In genomic region chr5:36861084-36861483, GRCm38 (mm10) we compare ENCODE assay signal across 18 mouse cellular contexts. TPM values are rescaled to one million over a fixed set of nuclear protein-coding genes. Genes with fewer than 3 reads are reported as not detected.
DNase-seq lines count a peak whose midpoint lies in the region; ATAC-seq lines count a peak whose summit lies in the region.
"Had no signal": no experiment of that assay in that cellular context is flagged by ENCODE, and none has a peak within 500 bp of the region (broad histone marks: within the 10 kb centered on the region; RNA-seq: fewer than 3 reads in every experiment).

No protein-coding gene starts in this region.

- no peak for ATAC-seq in hindbrain, embryonic 11.5 days (ENCODE audit: low FRiP score)
- no peak for ATAC-seq in hindbrain, embryonic 12.5 days (ENCODE audit: low FRiP score)
- ATAC-seq in midbrain, embryonic 15.5 days (replicated peaks) = no peak
- ATAC-seq: forebrain, embryonic 16.5 days; Patski had no signal

- no peaks in the 10 kb centered on the region for H3K36me3 ChIP-seq in hindbrain, embryonic 11.5 days (ENCODE audit: control insufficient read depth, insufficient read depth, low read length)
- no peaks in the 10 kb centered on the region for H3K36me3 ChIP-seq in hindbrain, embryonic 12.5 days
- H3K36me3 ChIP-seq in midbrain, embryonic 15.5 days (replicated peaks) = no peaks in the 10 kb centered on the region
- H3K36me3 ChIP-seq: embryonic facial prominence, embryonic 13.5 days; kidney, embryonic 15.5 days; neural tube, embryonic 15.5 days had no signal

- no peak overlapping the region for H3K4me3 ChIP-seq in hindbrain, embryonic 11.5 days (ENCODE audit: low read depth, low read length)
- H3K4me3 ChIP-seq in hindbrain, embryonic 12.5 days = no peak overlapping the region
- no peak overlapping the region for H3K4me3 ChIP-seq in midbrain, embryonic 15.5 days
- H3K4me3 ChIP-seq: embryonic facial prominence, embryonic 13.5 days; kidney, embryonic 15.5 days; neural tube, embryonic 15.5 days had no signal

- peak; percentile 20 for DNase-seq in hindbrain, embryonic 11.5 days (ENCODE audit: low spot score)
- DNase-seq in testis, postnatal 14 days (ENCODE audit: low spot score) = peak; percentile 27
- DNase-seq in testis, postnatal 10 days (ENCODE audit: low spot score) = no peak
- peak; percentile 16 for DNase-seq in NIH3T3 (ENCODE audit: low read depth)
- peak; percentile 50 for DNase-seq in retina, postnatal 1 day
- no peak for DNase-seq in adrenal gland, adult 18-20 months (ENCODE audit: low spot score in 2 of 2)
- DNase-seq: adrenal gland, postnatal 14 days; cerebellum, adult 8-10 months; heart, postnatal 4 days; midbrain, embryonic 14.5 days; right cerebral cortex, postnatal 25 days had no signal

- peaks cover 2% of the 10 kb centered on the region for H3K27me3 ChIP-seq in hindbrain, embryonic 11.5 days (ENCODE audit: control insufficient read depth, insufficient read depth, low read length)
- peaks cover 32% of the 10 kb centered on the region for H3K27me3 ChIP-seq in hindbrain, embryonic 12.5 days
- H3K27me3 ChIP-seq in midbrain, embryonic 15.5 days (replicated peaks) = peaks cover 2% of the 10 kb centered on the region

- no peaks in the 10 kb centered on the region for H3K9me3 ChIP-seq in hindbrain, embryonic 11.5 days (ENCODE audit: control insufficient read depth, low read length)
- H3K9me3 ChIP-seq in hindbrain, embryonic 12.5 days (replicated peaks) = no peaks in the 10 kb centered on the region
- H3K9me3 ChIP-seq in midbrain, embryonic 15.5 days = no peaks in the 10 kb centered on the region
- H3K9me3 ChIP-seq: embryonic facial prominence, embryonic 13.5 days; kidney, embryonic 15.5 days; neural tube, embryonic 15.5 days had no signal

- H3K27ac ChIP-seq in hindbrain, embryonic 11.5 days (ENCODE audit: low read depth, low read length) = no peak overlapping the region
- H3K27ac ChIP-seq in hindbrain, embryonic 12.5 days = no peak overlapping the region
- no peak overlapping the region for H3K27ac ChIP-seq in midbrain, embryonic 15.5 days
- H3K27ac ChIP-seq: embryonic facial prominence, embryonic 13.5 days; kidney, embryonic 15.5 days; neural tube, embryonic 15.5 days had no signal

- H3K4me2 ChIP-seq in hindbrain, embryonic 11.5 days (replicated peaks; ENCODE audit: low read depth, low read length) = no peak overlapping the region
- H3K4me2 ChIP-seq in hindbrain, embryonic 12.5 days (replicated peaks) = no peak overlapping the region
- no peak overlapping the region for H3K4me2 ChIP-seq in midbrain, embryonic 15.5 days
- H3K4me2 ChIP-seq: embryonic facial prominence, embryonic 13.5 days; kidney, embryonic 15.5 days; neural tube, embryonic 15.5 days had no signal

- WGBS in hindbrain, embryonic 11.5 days = 85% methylated on average over 2 of the region's 2 CpGs
- WGBS in hindbrain, embryonic 12.5 days = 95% methylated on average over 2 of the region's 2 CpGs
- WGBS in midbrain, embryonic 15.5 days = 94% methylated on average over 2 of the region's 2 CpGs

- H3K4me1 ChIP-seq in hindbrain, embryonic 11.5 days (replicated peaks; ENCODE audit: control insufficient read depth, insufficient read depth, low read length) = no peaks in the 10 kb centered on the region
- H3K4me1 ChIP-seq in hindbrain, embryonic 12.5 days = no peaks in the 10 kb centered on the region
- no peaks in the 10 kb centered on the region for H3K4me1 ChIP-seq in midbrain, embryonic 15.5 days
- H3K4me1 ChIP-seq: embryonic facial prominence, embryonic 13.5 days; kidney, embryonic 15.5 days; neural tube, embryonic 15.5 days had no signal

- H3K9ac ChIP-seq in hindbrain, embryonic 11.5 days (ENCODE audit: low read depth, low read length) = no peak overlapping the region
- H3K9ac ChIP-seq in hindbrain, embryonic 12.5 days = no peak overlapping the region
- no peak overlapping the region for H3K9ac ChIP-seq in midbrain, embryonic 15.5 days
- H3K9ac ChIP-seq: embryonic facial prominence, embryonic 13.5 days; kidney, embryonic 15.5 days; neural tube, embryonic 15.5 days had no signal

RNA-seq across cellular contexts. Expression of gene Ppp2r2c, which starts 7.2 kb away (rescaled TPM):
- polyA plus RNA-seq in hindbrain, embryonic 11.5 days (2014; fragmentation: Nextera tagmentation; extraction: Ambion mirVana) = 1.9 and 3.3 TPM in 2 replicates
- polyA plus RNA-seq in hindbrain, embryonic 12.5 days (2016; fragmentation: Nextera tagmentation; extraction: Ambion mirVana) = 7.6 and 8.0 TPM in 2 replicates
- 1 to 10 TPM; 4.4 to 6.9 TPM for total RNA-seq in adrenal gland, adult 18-20 months (2021)
- 54.7 and 55.3 TPM in 2 replicates for polyA plus RNA-seq in midbrain, embryonic 15.5 days (2015; fragmentation: Nextera tagmentation; extraction: Ambion mirVana)

RNA-seq across cellular contexts. Expression of gene Man2b2, which starts 30.6 kb away (rescaled TPM):
- polyA plus RNA-seq in hindbrain, embryonic 11.5 days (2014; fragmentation: Nextera tagmentation; extraction: Ambion mirVana) = 10.4 and 12.2 TPM in 2 replicates
- 16.1 and 16.7 TPM in 2 replicates for polyA plus RNA-seq in hindbrain, embryonic 12.5 days (2016; fragmentation: Nextera tagmentation; extraction: Ambion mirVana)
- 10 to 100 TPM; 53.6 to 57.2 TPM for total RNA-seq in adrenal gland, adult 18-20 months (2021)
- 11.7 and 13.1 TPM in 2 replicates for polyA plus RNA-seq in midbrain, embryonic 15.5 days (2015; fragmentation: Nextera tagmentation; extraction: Ambion mirVana)

Comparison
In these comparisons a context has a peak if more than half of its experiments do, and no peak if none do; other contexts are left out.
1. DNase-seq: peak in hindbrain, embryonic 11.5 days (single experiment), testis, postnatal 14 days (single experiment), NIH3T3 (single experiment) and retina, postnatal 1 day (single experiment); none in testis, postnatal 10 days (single experiment) and adrenal gland, adult 18-20 months (0 of 2).